Mouse (Mus musculus): ENCODE results near the gene Sytl1. TPM values are rescaled to one million over a fixed set of nuclear protein-coding genes. Genes with fewer than 3 reads are reported as not detected.
A peak's percentile ranks its signal among the peaks of the same experiment; 100 is the strongest.

Sytl1 gene
- polyA plus RNA-seq, 1 experiment from 2014 or later, result 1.3 TPM

DNA sequence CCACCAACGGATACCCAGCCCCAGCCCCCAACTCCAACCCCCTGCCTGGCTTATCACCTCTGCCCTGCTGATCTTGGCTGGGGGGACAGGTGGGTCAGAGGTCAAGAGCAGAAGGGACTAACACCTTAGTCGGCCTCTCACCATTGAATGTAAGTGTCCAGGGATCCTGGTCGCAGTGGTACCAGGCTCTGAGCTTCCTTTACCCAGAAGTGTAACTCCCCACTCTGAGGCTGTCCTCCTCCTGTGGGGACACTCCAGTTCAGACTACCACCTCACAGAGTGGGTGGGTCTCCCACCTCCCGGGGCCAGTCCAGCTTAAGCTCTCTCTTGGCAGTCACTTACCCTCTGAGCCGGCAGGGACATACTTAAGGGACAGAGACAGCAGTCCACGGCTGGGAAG, 7.5 kb downstream of the Sytl1 start:
- no peaks in the 10 kb centered on the region for H3K9me3 ChIP-seq (replicated peaks)
- WGBS, result 68% methylated on average over 6 of the region's 6 CpGs
- peaks cover 87% of the 10 kb centered on the region for H3K27me3 ChIP-seq (ENCODE audit: low read depth, poor library complexity, severe bottlenecking)

DNA sequence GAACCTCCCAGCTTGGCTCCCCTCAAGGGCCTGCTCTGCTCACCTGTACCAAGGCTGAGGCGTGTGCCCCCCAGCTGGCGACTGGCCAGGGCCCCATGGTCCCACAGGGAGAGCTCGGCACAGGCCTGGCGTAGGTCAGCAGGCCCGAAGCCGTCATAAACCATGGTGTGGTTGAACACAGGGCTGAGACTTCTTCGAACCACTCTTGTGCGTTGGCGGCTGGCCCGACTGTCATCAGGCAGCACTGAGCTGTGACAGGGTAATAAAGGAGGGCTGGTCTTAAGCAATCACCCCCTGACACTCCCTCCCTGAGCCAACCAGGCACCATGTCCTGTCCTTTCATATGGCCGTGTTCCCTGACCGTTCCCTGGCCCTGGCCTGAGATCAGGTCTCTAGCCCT, 9.5 kb downstream of the Sytl1 start:
- Histone ChIP-seq H3K4me3 (no peak overlapping the region), H3K36me3 (no peaks in the 10 kb centered on the region), H3K27me3 (ENCODE audit: low read depth, poor library complexity, severe bottlenecking) (peaks cover 100% of the 10 kb centered on the region), H3K9me3 (replicated peaks) (no peaks in the 10 kb centered on the region), H3K27ac (replicated peaks) (no peak overlapping the region), H3K4me1 (peaks cover 27% of the 10 kb centered on the region)
- DNase-seq (ENCODE audit: low spot score), result no peak
- WGBS, result 88% methylated on average over 12 of the region's 12 CpGs

More for the DNA sequence above, 7.5 kb downstream of the Sytl1 start:
- Histone ChIP-seq H3K27ac (replicated peaks) (no peak overlapping the region), H3K4me1 (peaks cover 22% of the 10 kb centered on the region), H3K36me3 (no peaks in the 10 kb centered on the region), H3K4me3 (no peak overlapping the region)
- no peak for DNase-seq (ENCODE audit: low spot score)

DNA sequence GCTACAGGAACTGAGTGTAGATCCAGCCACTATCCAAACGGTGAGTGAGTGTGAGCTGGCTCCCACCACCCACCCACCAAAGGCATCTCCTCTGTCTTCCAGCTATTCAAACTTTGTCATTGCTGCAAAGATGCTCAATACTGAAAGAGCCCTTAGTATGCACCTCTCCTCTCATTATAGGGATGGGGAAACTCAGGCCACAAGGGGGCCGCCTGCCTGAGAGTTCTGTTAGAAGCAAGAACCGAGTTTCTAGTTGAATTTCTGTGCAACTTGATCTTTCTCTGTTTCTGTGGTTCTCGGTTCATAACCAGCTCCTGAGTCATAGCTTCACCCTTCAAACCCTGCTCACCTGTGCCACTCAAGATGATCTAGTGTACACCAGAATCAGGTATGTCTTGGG, 10.8 kb downstream of the Sytl1 start:
- Histone ChIP-seq H3K27ac (replicated peaks) (no peak overlapping the region), H3K36me3 (no peaks in the 10 kb centered on the region), H3K9me3 (replicated peaks) (no peaks in the 10 kb centered on the region), H3K27me3 (ENCODE audit: low read depth, poor library complexity, severe bottlenecking) (peaks cover 100% of the 10 kb centered on the region), H3K4me1 (peaks cover 27% of the 10 kb centered on the region), H3K4me3 (no peak overlapping the region; the same call in 1 of the 2 replicates)
- no peak for DNase-seq (ENCODE audit: low spot score)
- 27% methylated on average over 4 of the region's 4 CpGs for WGBS

DNA sequence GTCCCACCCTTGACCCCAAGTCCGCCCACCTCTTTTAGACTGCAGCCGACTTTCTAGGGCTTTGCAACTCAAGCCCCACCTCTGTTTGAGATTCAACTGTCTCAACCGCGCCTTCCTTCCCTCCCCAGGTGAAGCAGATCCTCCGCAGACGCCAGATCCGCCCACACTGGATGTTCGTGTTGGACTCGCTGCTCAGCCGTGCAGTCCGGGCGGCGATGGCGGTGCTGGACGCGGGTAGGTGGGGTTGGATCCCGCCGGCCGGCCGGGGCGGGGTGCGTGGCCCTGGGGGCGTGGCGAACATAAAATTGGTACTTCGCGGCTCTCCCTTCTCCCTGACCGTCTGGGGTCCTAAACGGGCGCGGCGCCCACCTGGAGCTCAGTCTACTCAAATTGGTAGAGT, 11.7 kb downstream of the Sytl1 start:
- Histone ChIP-seq H3K4me1 (peaks cover 24% of the 10 kb centered on the region), H3K4me3 (peak overlapping the region; percentile 57), H3K27me3 (ENCODE audit: low read depth, poor library complexity, severe bottlenecking) (peaks cover 100% of the 10 kb centered on the region), H3K36me3 (no peaks in the 10 kb centered on the region), H3K27ac (replicated peaks) (peak overlapping the region; percentile 38; the same call in 1 of the 2 replicates), H3K9me3 (replicated peaks) (no peaks in the 10 kb centered on the region)
- DNase-seq (ENCODE audit: low spot score), result peak; percentile 43
- WGBS, result 0% methylated on average over 31 of the region's 31 CpGs

DNA sequence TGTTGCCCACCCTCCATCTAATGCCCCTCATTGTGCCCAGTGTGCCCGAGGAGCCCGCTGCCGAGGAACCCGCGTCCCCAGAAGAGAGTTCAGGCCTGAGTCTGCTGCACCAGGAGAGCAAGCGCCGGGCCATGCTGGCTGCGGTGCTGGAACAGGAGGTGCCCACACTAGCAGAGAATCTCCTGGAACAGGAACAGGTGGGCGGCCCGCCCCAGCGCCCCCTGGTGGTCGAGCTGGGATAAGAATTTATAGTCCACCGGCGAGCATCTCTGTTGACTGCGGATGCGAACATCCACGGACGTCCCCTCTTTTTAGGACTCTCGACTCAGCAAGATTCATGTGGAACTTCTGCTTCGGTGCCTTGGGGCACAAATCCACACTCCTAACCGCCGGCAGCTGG, 12.3 kb downstream of the Sytl1 start:
- Histone ChIP-seq H3K27ac (replicated peaks) (peak overlapping the region; percentile 55; the same call in 1 of the 2 replicates), H3K4me1 (peaks cover 24% of the 10 kb centered on the region), H3K4me3 (peak overlapping the region; percentile 57), H3K27me3 (ENCODE audit: low read depth, poor library complexity, severe bottlenecking) (peaks cover 100% of the 10 kb centered on the region), H3K9me3 (replicated peaks) (no peaks in the 10 kb centered on the region), H3K36me3 (no peaks in the 10 kb centered on the region)
- 2% methylated on average over 22 of the region's 22 CpGs for WGBS
- peak; percentile 82 for DNase-seq (ENCODE audit: low spot score)

DNA sequence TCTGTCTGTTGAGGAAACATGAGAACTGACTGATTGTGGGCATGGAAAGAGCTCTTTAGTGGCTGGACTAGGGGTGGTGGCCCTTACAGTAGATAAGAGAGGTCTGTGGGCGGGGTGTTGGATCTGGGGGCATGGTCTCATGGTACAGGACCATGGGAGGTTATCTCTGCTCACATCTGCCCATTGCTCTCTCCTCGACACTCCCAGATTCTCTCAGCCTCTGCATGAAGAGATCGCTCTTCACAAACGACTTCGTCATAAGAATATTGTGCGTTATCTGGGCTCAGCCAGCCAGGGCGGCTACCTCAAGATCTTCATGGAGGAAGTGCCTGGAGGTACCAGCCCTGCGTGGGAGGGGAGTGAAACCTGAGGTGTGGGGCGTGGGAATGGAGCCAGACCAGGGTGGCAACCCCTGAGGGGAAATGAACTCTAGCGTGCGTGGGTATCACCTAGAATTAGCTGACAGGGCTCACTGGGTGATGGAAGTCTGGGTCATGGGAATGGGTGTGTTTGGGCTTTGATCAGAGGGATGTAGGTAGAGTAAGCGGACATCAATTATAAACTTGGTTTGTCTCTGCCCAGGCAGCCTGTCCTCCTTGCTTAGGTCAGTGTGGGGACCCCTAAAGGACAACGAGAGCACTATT, 15.0 kb downstream of the Sytl1 start:
- 77% methylated on average over 13 of the region's 13 CpGs for WGBS
- no peak for DNase-seq (ENCODE audit: low spot score)
- Histone ChIP-seq H3K4me1 (peaks cover 32% of the 10 kb centered on the region), H3K4me3 (no peak overlapping the region), H3K27me3 (ENCODE audit: low read depth, poor library complexity, severe bottlenecking) (peaks cover 100% of the 10 kb centered on the region), H3K27ac (replicated peaks) (no peak overlapping the region), H3K9me3 (replicated peaks) (no peaks in the 10 kb centered on the region), H3K36me3 (no peaks in the 10 kb centered on the region)

DNA sequence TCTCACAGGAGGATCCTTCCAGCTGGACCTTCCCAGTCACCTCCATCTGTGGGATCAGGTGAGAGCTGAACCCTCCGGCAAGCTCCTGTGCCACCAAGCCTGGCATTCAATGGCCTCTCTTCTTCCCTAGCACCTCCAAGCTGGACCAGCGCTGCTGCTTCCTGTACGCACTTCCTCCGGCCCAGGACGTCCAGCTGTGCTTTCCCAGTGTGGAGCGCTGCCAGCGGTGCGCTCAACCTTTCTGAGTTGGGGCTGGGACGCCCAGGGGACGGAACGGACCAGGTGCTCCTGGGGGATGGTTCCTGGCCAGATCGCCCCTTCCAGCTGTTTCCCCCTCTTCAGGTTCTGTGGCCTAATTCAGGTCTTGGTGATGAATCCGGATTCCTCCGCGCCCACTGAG, 15.8 kb downstream of the Sytl1 start:
- no peaks in the 10 kb centered on the region for H3K9me3 ChIP-seq (replicated peaks)
- H3K4me3 ChIP-seq, result no peak overlapping the region
- H3K27ac ChIP-seq (replicated peaks), result no peak overlapping the region
- DNase-seq (ENCODE audit: low spot score), result no peak
- WGBS, result 18% methylated on average over 15 of the region's 15 CpGs
- peaks cover 34% of the 10 kb centered on the region for H3K4me1 ChIP-seq
- H3K36me3 ChIP-seq, result no peaks in the 10 kb centered on the region
- H3K27me3 ChIP-seq (ENCODE audit: low read depth, poor library complexity, severe bottlenecking), result peaks cover 100% of the 10 kb centered on the region

DNA sequence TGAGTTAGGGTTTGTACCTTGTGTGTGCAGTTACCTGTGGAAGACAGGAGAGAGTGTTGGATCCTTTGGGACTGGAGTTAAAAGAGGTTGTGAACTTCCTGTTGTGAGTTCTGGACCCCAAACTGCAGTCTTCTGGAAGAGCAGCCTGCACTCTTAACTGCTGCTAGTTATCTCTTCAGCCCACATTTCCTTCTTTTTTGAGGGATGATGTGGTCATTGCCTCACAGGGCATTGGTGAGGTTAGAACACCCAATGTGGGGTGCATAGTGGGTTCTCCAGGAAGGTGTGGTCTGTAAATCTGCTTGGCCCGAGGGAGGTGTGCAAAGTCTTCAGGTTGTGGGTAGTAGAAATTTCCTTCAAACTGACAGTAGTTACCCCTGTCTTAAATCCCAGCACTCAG, 18.6 kb downstream of the Sytl1 start:
- no peaks in the 10 kb centered on the region for H3K9me3 ChIP-seq (replicated peaks)
- H3K36me3 ChIP-seq, result no peaks in the 10 kb centered on the region
- peaks cover 33% of the 10 kb centered on the region for H3K4me1 ChIP-seq
- 93% methylated on average over 1 of the region's 1 CpGs for WGBS
- DNase-seq (ENCODE audit: low spot score), result no peak
- no peak overlapping the region for H3K4me3 ChIP-seq
- H3K27me3 ChIP-seq (ENCODE audit: low read depth, poor library complexity, severe bottlenecking), result peaks cover 99% of the 10 kb centered on the region
- H3K27ac ChIP-seq (replicated peaks), result no peak overlapping the region

DNA sequence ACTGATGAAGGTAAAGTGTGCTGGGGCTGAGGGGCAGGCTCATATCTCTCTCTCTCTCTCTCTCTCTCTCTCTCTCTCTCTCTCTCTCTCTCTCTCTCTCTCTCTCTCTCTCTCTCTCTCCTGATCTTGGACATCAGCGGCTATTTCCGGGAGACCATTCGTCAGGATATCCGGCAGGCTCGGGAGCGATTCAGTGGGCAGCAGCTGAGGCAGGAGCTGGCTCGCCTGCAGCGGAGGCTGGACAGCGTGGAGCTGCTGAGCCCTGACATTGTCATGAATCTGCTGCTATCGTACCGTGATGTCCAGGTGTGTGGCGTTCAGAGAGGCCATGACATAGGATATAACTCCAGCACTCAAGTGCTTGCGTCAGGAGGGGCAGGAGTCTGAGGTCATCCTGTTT, 19.4 kb downstream of the Sytl1 start:
- Histone ChIP-seq H3K4me3 (no peak overlapping the region), H3K36me3 (no peaks in the 10 kb centered on the region), H3K27me3 (ENCODE audit: low read depth, poor library complexity, severe bottlenecking) (peaks cover 99% of the 10 kb centered on the region), H3K27ac (replicated peaks) (no peak overlapping the region), H3K4me1 (peaks cover 33% of the 10 kb centered on the region), H3K9me3 (replicated peaks) (no peaks in the 10 kb centered on the region)
- DNase-seq (ENCODE audit: low spot score), result no peak
- 78% methylated on average over 13 of the region's 13 CpGs for WGBS

DNA sequence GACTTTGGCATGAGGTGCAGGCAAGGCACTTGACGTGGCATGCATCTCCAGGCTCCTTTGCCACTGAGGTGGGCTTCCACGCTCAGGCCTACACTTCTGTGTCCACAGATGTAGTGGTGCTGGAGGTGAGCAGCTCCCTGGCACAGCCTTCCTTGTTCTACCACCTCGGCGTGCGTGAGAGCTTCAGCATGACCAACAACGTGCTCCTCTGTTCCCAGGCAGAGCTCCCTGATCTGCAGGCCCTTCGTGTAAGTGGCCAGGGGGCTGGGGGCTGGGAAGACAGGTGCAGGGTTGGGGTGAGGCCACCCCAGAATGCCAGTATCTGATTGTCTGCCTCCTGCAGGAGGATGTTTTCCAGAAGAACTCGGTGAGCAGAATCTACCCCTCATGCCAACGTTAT, 20.2 kb downstream of the Sytl1 start:
- Histone ChIP-seq H3K4me3 (no peak overlapping the region), H3K27me3 (ENCODE audit: low read depth, poor library complexity, severe bottlenecking) (peaks cover 97% of the 10 kb centered on the region), H3K36me3 (no peaks in the 10 kb centered on the region), H3K4me1 (peaks cover 37% of the 10 kb centered on the region), H3K27ac (replicated peaks) (no peak overlapping the region), H3K9me3 (replicated peaks) (no peaks in the 10 kb centered on the region)
- no peak for DNase-seq (ENCODE audit: low spot score)
- 56% methylated on average over 9 of the region's 9 CpGs for whole genome bisulfite sequencing

DNA sequence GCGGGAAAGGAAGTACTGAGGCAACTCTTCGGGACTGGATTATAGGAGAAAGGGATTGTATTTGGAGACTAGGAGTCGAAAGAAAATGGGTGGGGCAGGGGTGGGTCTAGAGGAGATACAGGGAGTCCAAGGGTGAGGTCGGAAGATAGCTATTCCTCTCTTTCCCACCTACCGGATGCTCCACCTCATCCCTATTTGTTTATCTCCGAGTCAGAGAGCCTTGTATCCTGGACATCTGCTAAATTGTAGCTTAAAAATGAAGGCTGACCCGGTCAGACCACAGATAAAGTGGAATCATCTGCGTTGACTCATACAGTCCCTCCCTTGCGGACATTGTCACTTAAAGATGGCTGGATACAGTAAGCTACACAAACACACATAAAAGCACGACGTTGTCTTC, 21.0 kb downstream of the Sytl1 start:
- 33% methylated on average over 11 of the region's 11 CpGs for whole genome bisulfite sequencing
- peaks cover 34% of the 10 kb centered on the region for H3K4me1 ChIP-seq
- no peaks in the 10 kb centered on the region for H3K36me3 ChIP-seq
- H3K4me3 ChIP-seq, result peak overlapping the region; percentile 70
- DNase-seq (ENCODE audit: low spot score), result no peak
- no peak overlapping the region for H3K27ac ChIP-seq (replicated peaks)
- H3K27me3 ChIP-seq (ENCODE audit: low read depth, poor library complexity, severe bottlenecking), result peaks cover 97% of the 10 kb centered on the region
- H3K9me3 ChIP-seq (replicated peaks), result no peaks in the 10 kb centered on the region

DNA sequence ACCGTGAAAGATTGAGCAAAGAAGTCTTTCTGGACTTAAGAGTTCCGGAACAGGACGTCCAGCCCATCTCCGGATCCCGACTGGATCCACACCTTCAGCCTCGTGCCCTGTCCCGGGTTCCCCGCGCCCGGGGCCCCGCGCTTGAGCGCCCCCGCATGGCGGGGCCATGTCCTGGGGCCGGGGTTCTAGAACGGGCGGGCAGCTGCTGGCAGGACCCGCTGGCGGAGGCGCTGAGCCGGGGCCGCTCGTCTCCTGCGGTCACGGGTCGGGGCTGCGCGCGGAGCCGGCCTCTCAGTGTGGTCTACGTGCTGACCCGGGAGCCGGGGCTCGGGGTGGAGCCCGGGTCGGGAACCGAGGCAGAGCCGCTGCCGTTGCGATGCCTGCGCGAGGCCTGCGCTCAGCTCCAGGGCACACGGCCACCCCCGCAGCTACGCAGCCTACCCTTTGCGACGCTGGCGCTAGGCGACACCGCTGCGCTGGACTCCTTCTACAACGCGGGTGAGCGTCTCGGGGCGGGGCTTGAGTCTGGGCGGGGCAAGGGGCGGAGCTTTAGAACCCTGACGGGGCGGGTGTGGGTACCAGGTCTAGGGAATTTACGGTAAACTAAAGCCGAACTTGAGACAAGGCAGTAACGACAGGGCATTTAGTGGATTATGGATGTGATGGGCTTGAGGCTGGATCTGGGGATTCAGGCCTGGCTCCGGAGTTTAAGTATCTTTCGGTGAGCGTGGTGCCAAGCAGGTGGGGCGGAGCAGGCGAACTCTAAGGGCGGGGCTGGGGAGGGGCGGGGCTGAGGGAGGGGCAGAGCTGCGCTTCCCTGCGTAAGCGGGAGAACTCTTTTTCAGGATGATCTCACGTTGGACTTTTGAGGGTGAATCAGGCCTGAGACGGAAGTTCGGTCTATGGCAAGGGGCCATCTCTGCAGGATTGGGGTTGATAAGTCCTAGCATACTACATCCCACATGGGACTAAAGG, 21.7 kb downstream of the Sytl1 start:
- Histone ChIP-seq H3K9me3 (replicated peaks) (no peaks in the 10 kb centered on the region), H3K4me1 (peaks cover 34% of the 10 kb centered on the region), H3K4me3 (peak overlapping the region; percentile 70), H3K36me3 (no peaks in the 10 kb centered on the region), H3K27me3 (ENCODE audit: low read depth, poor library complexity, severe bottlenecking) (peaks cover 95% of the 10 kb centered on the region), H3K27ac (replicated peaks) (peak overlapping the region; percentile 83)
- peak; percentile 93 for DNase-seq (ENCODE audit: low spot score)
- WGBS, result under 1% methylated on average over 78 of the region's 78 CpGs

DNA sequence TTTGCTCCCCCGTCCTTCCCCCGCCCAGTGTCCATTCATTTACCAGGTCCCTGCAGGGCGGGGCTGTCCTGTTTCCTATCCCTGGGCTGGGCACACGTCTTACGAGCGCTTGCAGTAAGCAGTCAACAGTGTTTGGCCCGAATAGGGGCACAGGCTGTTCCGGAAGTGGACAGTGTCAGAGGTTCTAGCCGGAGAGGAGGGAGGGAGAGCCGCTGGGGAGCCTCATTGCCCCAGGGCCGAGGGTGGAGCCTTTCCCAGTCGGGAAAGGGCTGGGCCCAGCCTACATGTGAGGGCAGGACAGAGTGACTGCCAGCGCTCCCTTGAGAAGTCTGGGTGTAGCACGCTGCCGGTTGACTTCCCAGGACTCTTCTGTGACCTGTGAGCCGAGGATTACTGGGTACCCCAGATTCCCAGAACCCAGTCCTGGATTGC, 22.4 kb downstream of the Sytl1 start, which contains the start of gene Map3k6:
TSS of gene Map3k6 (plus strand) at position 329 of the 432 bp plus-strand sequence.
- peak; percentile 38 for DNase-seq (ENCODE audit: low spot score)
- Histone ChIP-seq H3K4me3 (peak within 1 kb of the TSS; percentile 70), H3K27me3 (ENCODE audit: low read depth, poor library complexity, severe bottlenecking) (peaks cover 88% of the 10 kb centered on the region), H3K27ac (replicated peaks) (peak within 1 kb of the TSS; percentile 83), H3K4me1 (peaks cover 34% of the 10 kb centered on the region), H3K36me3 (no peaks in the 10 kb centered on the region), H3K9me3 (replicated peaks) (no peaks in the 10 kb centered on the region)
- WGBS, result 4% methylated on average over 16 of the region's 16 CpGs
